Mouse (Mus musculus) heart, postnatal 0 days (tissue): ENCODE data around the gene Gon4l. TPM values are rescaled to one million over a fixed set of nuclear protein-coding genes. Genes with fewer than 3 reads are reported as not detected.

ENCODE experiments used
- ATAC-seq: fragments of 200-750 bp; cut with Nextera tagmentation; 2 replicates; pipeline ENCODE4 v1.8.0; 2017; ENCODE audit warnings: low read depth, moderate number of reproducible peaks, moderate library complexity; ENCODE audit not compliant: insufficient read depth
- DNase-seq: peaks from one replicate; pipeline ENCODE4 v3.0.0-alpha.2; 2016; ENCODE audit warnings: low spot score
- H3K27ac ChIP-seq: fragments of 300-500 bp; sonication (generic); 2 replicates; pipeline ENCODE4 v1.5.1; 2014; ENCODE audit warnings: low read depth, mild to moderate bottlenecking
- H3K27me3 ChIP-seq: fragments of 300-500 bp; sonication (generic); 2 replicates; pipeline ENCODE4 v1.6.1; 2014; ENCODE audit warnings: low read length, mixed read lengths; ENCODE audit not compliant: control insufficient read depth, insufficient read depth
- H3K36me3 ChIP-seq: fragments of 300-500 bp; sonication (generic); replicated peaks from 2 replicates; pipeline ENCODE4 v1.6.1; 2014; ENCODE audit warnings: low read length, mixed read lengths; ENCODE audit not compliant: control insufficient read depth, insufficient read depth
- H3K4me1 ChIP-seq: fragments of 300-500 bp; sonication (generic); 2 replicates; pipeline ENCODE4 v1.6.1; 2014; ENCODE audit warnings: antibody characterized with exemption; ENCODE audit not compliant: control insufficient read depth, insufficient read depth
- H3K4me2 ChIP-seq: fragments of 300-500 bp; sonication (generic); 2 replicates; pipeline ENCODE4 v1.6.1; 2014; ENCODE audit warnings: low read depth, mild to moderate bottlenecking, low read length, moderate library complexity
- H3K4me3 ChIP-seq: fragments of 300-500 bp; sonication (generic); 2 replicates; pipeline ENCODE4 v1.5.1; 2014; ENCODE audit warnings: low read depth, low read length
- H3K9ac ChIP-seq: fragments of 300-500 bp; sonication (generic); replicated peaks from 2 replicates; pipeline ENCODE4 v1.6.1; 2014; ENCODE audit warnings: low read depth, low read length, mixed read lengths
- H3K9me3 ChIP-seq: fragments of 300-500 bp; sonication (generic); replicated peaks from 2 replicates; pipeline ENCODE4 v1.6.1; 2016; ENCODE audit warnings: low read length; ENCODE audit not compliant: control insufficient read depth
- CTCF ChIP-seq: IDR thresholded peaks from 2 replicates; pipeline ENCODE4 v1.5.1; 2016; ENCODE audit warnings: antibody characterized with exemption, control low read depth, low read depth
- EP300 ChIP-seq: IDR thresholded peaks from 2 replicates; pipeline ENCODE4 v1.6.1; 2016; ENCODE audit warnings: antibody characterized with exemption, low read depth
- WGBS: fragments of 180-500 bp; shearing (Covaris S2); extraction: QIAGEN DNeasy Blood & Tissue Kit; methylation state at CpG from one replicate; pipeline ENCODE4 v1.1.7; 2014; 5-methylcytosine and 5-hydroxymethylcytosine counted together
- polyA plus RNA-seq: library from polyadenylated mRNA; unstranded; fragments of >200 nt; fragmentation: Nextera tagmentation; extraction: Ambion mirVana; gene quantifications from 2 replicates; pipeline ENCODE4 v1.2.1, GENCODE M21; 2015
- total RNA-seq: library from RNA; depleted of rRNA; stranded (reverse); fragments of >200 nt; gene quantifications from 2 replicates; pipeline ENCODE4 v1.2.3, GENCODE M21; 2014; ENCODE audit warnings: low replicate concordance

Gene Gon4l
- total and polyA plus RNA-seq, 2 experiments from 2014 or later: 3.8 to 16.3 TPM

- Histone ChIP-seq H3K4me1 (peaks cover 19% of the 10 kb centered on the region), H3K27ac (no peak overlapping the region), H3K9me3 (peaks cover 7% of the 10 kb centered on the region; the same call in 1 of the 2 replicates), H3K4me3 (no peak overlapping the region), H3K36me3 (peaks cover 77% of the 10 kb centered on the region), H3K4me2 (no peak overlapping the region), H3K27me3 (no peaks in the 10 kb centered on the region), H3K9ac (no peak overlapping the region)
- DNase-seq (no peak), ATAC-seq (no peak)
- 92% methylated on average over 2 of the region's 2 CpGs for WGBS
- TF ChIP-seq EP300 (no peak), CTCF (no peak)
Measured at GRCm38 (mm10) chr3:88925651-88926050, 90.6 kb downstream of the Gon4l start.

- H3K9ac ChIP-seq: no peak overlapping the region
- H3K4me3 ChIP-seq: no peak overlapping the region
- H3K27me3 ChIP-seq: no peaks in the 10 kb centered on the region
- H3K4me2 ChIP-seq: no peak overlapping the region
- peaks cover 94% of the 10 kb centered on the region for H3K36me3 ChIP-seq
- ATAC-seq: no peak
- no peak for DNase-seq
- WGBS: 87% methylated on average over 3 of the region's 3 CpGs
- TF ChIP-seq EP300 (no peak), CTCF (no peak)
- no peaks in the 10 kb centered on the region for H3K9me3 ChIP-seq
- no peak overlapping the region for H3K27ac ChIP-seq
- H3K4me1 ChIP-seq: peaks cover 8% of the 10 kb centered on the region
Measured at GRCm38 (mm10) chr3:88929501-88929900, 94.5 kb downstream of the Gon4l start.

- Histone ChIP-seq H3K4me1 (no peaks in the 10 kb centered on the region), H3K4me3 (no peak overlapping the region), H3K9ac (no peak overlapping the region), H3K27me3 (no peaks in the 10 kb centered on the region), H3K36me3 (peaks cover 57% of the 10 kb centered on the region), H3K9me3 (no peaks in the 10 kb centered on the region), H3K27ac (no peak overlapping the region), H3K4me2 (no peak overlapping the region)
- WGBS: 91% methylated on average over 10 of the region's 10 CpGs
- no peak for DNase-seq
- TF ChIP-seq EP300: no peak
- TF ChIP-seq CTCF: no peak
- no peak for ATAC-seq
Measured at GRCm38 (mm10) chr3:88939071-88939470, 104.0 kb downstream of the Gon4l start.

- ATAC-seq (peak; percentile 49; the same call in 1 of the 2 replicates), DNase-seq (peak; percentile 87)
- H3K9me3 ChIP-seq: no peaks in the 10 kb centered on the region
- H3K36me3 ChIP-seq: peaks cover 50% of the 10 kb centered on the region
- no peaks in the 10 kb centered on the region for H3K27me3 ChIP-seq
- no peak overlapping the region for H3K9ac ChIP-seq
- H3K4me3 ChIP-seq: no peak overlapping the region
- TF ChIP-seq CTCF (peak; percentile 60), EP300 (no peak)
- H3K27ac ChIP-seq: no peak overlapping the region
- H3K4me2 ChIP-seq: no peak overlapping the region
- no peaks in the 10 kb centered on the region for H3K4me1 ChIP-seq
- WGBS: 56% methylated on average over 3 of the region's 3 CpGs
Measured at GRCm38 (mm10) chr3:88939749-88940148, 104.7 kb downstream of the Gon4l start.

GRCm38 (mm10) chr3:88942316-88942880 lies 107.4 kb downstream of the Gon4l start:
- Histone ChIP-seq H3K4me2 (no peak overlapping the region), H3K9ac (no peak overlapping the region), H3K4me1 (no peaks in the 10 kb centered on the region), H3K4me3 (no peak overlapping the region), H3K27me3 (no peaks in the 10 kb centered on the region), H3K36me3 (peaks cover 31% of the 10 kb centered on the region), H3K9me3 (no peaks in the 10 kb centered on the region), H3K27ac (no peak overlapping the region)
- ATAC-seq (no peak), DNase-seq (no peak)
- 85% methylated on average over 10 of the region's 10 CpGs for WGBS
- no peak for TF ChIP-seq EP300
- no peak for TF ChIP-seq CTCF

GRCm38 (mm10) chr3:88944109-88944508 lies 109.1 kb downstream of the Gon4l start:
- 82% methylated on average over 4 of the region's 4 CpGs for WGBS
- Histone ChIP-seq H3K4me3 (no peak overlapping the region), H3K9ac (no peak overlapping the region), H3K4me2 (no peak overlapping the region), H3K9me3 (no peaks in the 10 kb centered on the region), H3K27ac (no peak overlapping the region), H3K27me3 (no peaks in the 10 kb centered on the region), H3K36me3 (peaks cover 21% of the 10 kb centered on the region), H3K4me1 (peaks cover 10% of the 10 kb centered on the region)
- DNase-seq (no peak), ATAC-seq (no peak)
- TF ChIP-seq EP300 (no peak), CTCF (no peak)
